Mouse (Mus musculus): Measurements from ENCODE around the gene Slc6a12.

Slc6a12 gene

DNA sequence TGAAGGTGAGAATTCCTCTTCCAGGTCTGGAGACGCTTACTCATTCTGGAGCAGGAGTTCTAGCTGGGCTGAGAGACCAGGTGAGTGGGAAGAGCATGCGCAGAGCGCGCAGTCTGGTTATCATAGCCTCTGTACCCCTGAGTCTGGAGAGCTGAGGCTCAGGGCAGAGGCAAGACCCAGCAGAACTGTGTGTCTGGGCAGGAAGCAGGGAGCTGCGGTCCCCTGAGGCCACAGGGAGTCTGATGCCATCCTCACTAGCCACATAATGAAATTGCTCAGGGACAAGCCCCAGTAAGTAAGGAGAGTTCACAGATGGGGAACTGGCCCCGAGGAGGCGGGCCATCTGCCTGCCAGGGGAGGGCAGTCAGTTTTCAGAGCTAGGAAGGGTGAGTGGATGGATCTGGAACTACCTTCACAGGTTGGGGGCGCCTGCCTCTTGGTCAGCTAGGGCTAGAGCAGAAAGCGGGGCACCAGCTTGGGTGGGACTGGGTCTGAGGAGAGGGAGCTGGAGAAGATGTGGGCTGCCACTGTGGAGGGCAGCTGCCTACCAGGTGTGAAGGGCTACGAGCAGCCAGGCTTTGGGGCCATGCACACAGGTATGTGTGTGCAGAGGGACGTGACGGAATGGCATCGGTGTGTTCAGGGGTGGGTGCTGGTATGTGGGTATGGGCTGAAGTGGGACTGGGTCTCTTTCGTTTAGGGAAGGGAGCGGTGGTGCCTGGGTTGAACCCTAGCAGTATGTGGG is at the start of gene Slc6a12:
TSS of gene Slc6a12 (plus strand) at position 51 of the 745 bp plus-strand sequence.
- in situ Hi-C loops (cut with MboI), result no loop called here

DNA sequence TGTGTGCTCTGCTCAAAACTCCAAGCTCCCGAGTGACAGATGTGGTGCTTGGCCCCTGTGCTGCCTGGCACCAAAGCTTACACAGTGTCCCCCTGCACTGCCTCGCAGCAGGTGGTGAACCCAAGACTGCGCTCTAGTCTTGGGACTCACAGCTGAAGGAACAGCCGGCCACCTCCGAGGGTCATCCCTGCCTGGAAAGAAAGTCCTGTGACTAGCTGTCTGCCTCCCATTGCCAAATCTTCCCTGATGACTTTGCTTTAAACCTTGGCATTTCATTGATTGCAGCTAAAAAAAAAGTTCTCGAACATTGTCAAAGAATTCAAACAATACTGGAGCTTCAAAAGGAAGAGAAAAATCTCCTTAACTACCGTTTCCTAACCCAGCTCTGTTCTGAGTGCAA is 43.6 kb upstream of the Slc6a12 start:
- in situ Hi-C loops (cut with MboI), result no loop called here

DNA sequence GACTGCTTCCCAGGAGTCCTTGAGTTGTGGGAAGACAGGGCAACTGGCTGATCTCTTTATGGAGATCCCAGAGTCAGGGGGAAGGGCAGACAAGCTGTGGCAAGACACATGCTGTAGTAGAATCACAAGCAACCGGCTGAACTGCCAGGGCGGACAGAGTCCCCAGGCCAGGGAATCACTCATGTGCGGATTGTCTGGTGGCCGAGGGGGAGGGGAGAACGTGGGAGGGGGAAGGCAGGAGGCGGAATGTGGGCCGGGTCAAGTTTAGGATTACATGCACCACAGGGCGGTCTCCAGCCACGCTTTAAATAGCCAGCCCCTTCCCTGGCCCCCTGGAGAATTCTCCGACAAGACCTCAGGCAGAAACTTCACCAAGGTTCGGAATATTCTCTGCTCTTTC is 42.9 kb upstream of the Slc6a12 start, which contains the start of gene Slc6a13:
TSS of gene Slc6a13 (plus strand) at position 274 of the 400 bp plus-strand sequence.
- in situ Hi-C loops (cut with MboI), result no loop called here

DNA sequence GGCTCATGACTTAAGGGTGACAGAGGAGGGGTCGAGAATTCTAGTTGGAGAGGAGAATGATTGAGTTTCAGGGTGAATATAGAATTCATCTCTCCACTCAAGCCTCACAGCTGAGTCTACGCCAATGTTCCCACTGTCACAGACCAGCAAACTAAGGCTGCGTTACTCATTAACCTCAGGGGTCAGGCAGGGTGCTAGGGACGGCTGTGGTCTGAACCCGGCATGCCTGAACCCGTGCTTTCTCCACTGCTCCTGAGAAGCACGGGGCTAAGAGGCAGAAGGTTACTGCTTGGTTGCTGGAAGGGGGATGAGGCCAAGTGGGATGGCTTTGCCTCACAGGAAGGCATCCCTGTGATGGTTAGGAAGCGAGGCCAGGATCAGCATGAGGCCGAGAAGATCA is 42.4 kb upstream of the Slc6a12 start:
- in situ Hi-C loops (cut with MboI), result no loop called here

DNA sequence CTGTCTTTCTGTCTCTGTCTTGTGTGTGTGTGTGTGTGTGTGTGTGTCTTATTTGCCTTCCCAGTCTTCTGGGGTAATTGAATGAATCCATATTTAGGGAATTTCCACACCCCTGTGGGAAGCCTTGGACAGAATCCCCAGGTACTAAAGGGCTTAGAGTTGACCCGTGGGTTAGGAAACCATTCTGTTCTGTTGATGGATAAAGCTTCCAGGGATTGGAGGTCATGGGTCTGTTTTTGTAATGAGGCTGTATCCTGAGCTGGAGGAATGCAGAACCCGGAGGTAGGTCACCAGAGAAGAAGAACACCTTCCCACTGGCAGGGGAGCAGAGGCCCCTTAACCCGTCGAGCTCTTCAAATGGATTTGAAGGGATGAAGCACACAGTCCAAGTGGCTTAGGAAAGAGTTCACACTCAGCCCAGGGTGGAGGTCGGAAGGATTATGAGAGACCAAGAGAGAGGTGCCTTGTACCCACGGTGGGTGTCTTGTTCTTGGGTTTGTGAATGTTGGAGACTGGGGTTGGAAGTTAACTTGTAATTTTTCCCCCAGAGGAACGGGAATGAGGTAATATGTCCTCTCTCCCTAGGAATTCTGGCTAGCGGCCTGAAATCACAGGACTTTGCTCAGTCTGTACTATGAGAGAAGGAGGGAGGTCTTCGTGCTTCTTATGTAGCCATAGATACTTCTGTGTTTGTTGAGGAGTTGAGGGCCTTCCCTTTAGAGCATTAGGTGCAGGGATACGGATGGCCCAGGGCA is 39.2 kb upstream of the Slc6a12 start:
- in situ Hi-C loops (cut with MboI), result no loop called here

DNA sequence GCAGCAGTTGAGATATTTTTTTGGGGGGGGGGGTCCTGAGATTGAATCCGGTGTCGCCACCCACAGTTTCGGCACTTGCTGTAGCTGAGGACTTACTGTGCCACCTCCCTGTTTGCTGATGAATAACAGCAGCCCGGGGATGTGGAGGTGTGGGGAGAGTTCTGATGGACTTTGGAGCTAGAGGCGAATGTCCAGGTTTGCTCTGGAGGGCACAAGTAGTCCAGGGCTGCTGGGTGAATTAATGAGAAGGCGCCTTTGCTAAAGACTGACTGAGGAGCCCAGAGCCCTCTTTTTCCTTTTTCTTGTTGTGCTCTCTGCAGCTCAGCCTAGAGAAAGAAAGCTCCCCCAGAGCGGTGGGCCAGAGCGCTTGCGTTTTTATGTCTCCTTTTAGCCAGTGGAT is 38.2 kb upstream of the Slc6a12 start:
- in situ Hi-C loops (cut with MboI), result no loop called here

DNA sequence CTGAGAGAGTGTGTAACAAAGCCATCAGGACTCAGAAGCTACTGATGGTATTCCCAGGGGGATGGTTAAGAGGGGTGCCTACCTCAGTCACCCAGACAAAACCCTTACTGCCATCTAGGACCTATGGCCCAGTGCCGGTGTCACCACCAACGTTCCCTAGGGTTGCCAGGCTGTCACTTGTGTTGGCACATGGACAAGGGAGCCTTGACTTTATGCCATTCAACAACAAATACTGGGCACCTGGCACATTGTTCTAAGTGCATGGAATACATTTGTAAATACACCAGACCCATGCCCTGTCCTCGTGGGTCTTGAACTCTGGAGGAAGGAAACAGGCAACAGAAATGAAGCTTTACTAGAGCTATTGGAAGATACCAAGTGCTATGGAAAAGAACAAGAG is 37.3 kb upstream of the Slc6a12 start:
- in situ Hi-C loops (cut with MboI), result no loop called here

DNA sequence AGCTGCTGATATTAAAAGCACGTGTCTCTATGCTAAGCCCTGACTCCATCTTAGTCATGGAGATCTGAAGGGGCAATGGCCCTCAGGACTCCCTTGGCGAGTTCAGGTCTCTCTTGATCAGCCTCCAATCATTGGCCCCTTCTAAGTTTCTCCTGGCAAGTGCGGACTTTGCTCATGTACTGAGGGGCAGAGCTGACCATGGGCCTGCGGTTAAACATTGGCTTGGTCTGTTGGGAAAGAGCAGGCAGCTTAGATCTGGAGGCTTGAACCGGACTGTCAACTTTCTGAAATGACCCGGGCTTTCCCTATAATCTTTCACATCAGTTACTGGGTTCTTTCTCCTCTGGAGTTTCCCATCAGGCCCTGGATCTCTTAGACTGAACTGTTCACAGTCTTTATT is 31.9 kb upstream of the Slc6a12 start:
- in situ Hi-C loops (cut with MboI), result no loop called here

DNA sequence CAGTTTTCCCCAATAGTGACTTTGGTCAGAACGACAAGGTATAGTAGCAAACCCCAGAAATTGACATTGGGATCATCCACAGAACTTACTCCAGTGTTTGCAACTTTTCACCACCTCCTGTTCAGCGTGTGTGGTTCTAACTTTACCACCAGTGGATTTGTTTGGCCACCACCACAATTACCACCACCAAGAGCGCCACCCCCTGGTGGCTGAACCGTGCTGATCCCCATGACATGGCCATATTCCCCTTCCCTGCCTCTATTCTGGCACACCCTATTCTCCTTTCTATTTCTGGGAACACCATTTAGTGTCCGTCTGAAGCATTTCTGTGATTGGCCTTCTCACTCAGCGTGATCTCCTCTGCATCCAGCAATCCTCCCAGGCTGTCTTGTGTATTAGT is 23.8 kb upstream of the Slc6a12 start:
- in situ Hi-C loops (cut with MboI), result no loop called here

DNA sequence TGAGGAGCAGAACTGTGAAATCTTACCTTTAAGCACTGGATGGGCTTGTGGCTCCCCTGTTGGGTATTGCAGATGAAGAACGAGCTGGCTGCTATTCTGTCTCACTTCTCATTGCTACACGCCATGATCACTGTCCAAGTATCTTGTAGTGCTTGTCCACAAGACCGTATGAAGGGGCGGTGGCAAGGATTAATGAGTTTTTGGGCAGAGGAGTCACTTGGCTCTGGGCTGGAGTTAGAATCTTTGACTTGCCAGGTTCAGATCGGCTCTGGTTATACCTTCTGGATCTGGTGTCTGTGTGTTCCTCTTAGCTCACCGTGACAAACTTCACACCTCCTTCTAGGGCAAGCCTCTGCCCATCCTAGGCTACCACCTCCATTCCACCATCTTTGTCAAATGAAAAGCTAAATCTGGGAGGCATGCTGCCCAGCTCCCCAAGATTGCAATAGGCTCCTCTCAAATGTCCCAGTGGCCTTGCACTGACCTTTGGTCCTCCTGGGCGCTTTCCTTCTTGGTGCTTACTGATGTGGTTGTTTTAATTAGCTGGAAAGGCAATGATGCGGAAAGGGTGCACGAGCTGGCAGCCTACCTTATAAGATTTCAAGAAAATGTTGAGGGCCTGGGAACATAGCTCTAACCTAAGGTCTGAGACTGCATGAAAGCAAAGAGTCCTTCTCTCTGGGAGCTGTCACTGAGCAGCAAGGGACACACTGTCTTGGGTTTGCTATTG is 20.3 kb upstream of the Slc6a12 start:
- in situ Hi-C loops (cut with MboI), result no loop called here

DNA sequence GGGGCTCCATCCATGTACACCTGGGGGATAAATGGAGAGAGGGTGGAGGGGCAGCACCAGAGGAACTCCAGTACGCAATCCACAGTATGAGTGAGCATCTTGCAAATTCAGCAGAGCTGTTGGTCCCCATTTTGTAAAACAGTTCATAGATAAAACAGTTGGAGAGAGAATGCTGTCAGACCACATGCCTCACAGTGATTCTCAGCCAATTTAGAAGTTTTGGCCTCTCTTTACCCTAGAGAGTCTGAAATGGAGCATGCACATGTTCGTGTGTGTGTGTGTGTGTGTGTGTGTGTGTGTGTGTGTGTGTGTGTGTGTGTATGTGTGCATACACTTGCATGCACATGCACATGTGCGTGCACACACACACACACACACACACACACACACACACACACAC is 17.6 kb upstream of the Slc6a12 start:
- in situ Hi-C loops (cut with MboI), result no loop called here

DNA sequence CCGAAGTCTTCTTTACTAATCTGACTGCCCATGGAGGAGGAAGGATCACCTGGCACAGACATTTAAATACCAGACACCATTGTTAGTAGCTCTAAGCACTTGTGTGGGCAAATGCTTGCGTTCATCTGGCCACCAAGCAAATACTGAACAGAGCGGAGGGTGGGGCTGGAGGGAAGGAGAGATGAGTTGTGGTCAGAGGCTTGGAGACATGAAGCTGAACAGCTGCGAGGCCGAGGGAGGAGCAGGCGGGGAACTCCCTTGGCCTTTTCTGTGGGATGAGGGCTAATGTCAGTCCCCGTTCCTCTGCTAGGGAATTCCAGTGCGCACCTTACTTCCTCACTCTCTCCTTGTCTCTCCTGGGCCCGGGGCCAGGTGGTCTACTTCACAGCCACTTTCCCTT is 17.1 kb upstream of the Slc6a12 start:
- in situ Hi-C loops (cut with MboI), result no loop called here

DNA sequence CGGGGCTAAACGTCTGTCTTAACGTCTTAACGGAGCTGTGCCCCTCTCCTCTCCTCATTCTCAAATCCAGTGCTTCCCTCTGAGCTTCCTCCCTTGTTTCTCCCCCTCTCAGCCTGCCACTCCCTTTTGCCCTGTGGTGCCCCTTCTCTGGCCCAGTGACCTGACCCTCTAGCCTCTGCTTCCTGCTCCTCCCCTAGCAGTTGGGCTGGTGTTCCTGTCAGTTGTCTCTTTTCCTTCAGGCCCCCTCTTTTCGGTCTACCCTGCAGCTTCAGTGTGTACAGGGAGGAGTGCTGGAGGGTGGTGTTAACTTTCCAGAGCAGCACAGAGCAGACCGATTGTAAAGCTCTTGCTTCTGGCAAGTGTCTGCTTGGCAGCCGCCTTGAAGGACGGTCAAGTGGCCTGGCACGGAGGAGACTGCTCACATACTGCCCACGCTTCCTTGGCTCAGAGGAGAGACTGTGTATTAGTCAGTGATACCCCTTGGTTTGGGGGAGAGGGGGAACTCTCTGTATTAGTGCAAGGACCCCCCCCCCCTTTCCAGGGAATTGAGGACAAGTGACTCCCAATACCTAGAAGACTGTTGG is 16.3 kb upstream of the Slc6a12 start:
- in situ Hi-C loops (cut with MboI), result no loop called here

DNA sequence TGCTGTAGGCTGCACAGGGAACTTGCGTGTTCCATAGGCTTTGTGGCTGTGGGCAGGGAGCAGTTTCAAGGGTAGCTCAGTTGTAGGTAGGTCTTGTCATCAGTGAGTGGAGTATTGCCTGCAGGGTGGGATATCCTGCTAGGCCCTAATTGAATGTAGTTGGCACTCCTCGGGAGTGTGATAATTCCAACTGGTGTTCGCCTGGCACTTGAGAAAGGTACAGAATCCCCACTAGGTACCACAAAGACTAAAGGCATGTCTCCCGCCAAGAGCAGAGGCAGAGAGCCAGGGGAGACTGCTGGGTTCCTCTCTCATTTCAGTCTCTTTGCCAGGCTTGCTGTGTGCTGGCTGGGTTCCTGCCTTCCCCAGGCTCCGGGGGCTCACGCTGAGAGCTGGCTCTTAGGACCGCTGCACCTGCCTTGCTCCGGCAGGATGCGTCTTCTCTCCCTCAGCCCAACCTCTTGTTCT is 14.4 kb upstream of the Slc6a12 start:
- in situ Hi-C loops (cut with MboI), result no loop called here

DNA sequence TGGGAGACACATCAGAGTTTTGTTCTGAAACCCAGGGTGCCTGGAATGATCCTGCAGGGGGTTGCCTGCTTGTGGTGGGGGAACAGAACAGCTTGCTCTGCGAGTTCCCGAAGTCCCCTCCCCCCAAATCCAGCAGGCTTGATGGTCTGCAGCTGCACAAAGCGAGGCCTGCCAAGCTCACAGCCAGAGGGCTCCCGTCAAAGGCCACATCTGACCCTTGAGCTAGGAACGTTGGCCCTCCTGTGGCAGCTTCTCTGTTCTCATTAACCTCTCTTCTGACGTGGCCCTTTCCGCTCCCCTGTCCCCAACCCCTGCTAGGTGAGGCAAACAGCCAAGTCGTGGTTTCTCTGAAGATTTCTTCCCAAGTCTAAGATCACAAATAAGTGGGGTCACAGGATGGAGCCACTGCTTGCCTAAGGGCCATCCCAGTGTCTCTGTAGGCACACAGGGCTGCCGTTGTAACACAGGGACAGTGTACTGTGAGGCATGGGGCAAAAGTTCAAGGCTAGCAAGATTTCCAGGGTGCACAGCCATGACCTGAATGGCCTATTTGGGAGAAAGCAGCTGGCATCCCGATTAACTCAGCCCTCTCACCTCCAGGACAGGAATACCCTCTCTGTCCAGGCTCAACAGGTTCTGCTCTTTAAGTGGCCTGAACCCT is 12.9 kb upstream of the Slc6a12 start:
- in situ Hi-C loops (cut with MboI), result no loop called here

DNA sequence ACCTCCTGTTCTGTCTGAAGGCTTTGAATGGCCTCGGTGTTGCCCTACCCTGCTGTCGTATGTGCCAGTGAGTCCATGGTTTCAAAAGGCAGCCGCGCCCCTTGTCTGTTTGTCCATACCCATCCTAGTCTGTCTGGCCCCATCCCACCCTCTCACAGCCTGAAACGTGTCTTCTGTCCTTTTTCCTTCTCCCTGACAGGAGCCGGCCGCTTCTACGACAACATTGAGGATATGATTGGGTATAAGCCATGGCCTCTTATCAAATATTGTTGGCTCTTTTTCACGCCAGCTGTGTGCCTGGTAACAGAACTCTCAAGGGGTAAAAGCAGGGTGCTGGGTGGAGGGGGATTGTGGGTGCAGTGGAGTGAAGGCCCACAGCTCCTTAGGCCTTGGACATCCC is 7.0 kb upstream of the Slc6a12 start:
- in situ Hi-C loops (cut with MboI), result no loop called here

DNA sequence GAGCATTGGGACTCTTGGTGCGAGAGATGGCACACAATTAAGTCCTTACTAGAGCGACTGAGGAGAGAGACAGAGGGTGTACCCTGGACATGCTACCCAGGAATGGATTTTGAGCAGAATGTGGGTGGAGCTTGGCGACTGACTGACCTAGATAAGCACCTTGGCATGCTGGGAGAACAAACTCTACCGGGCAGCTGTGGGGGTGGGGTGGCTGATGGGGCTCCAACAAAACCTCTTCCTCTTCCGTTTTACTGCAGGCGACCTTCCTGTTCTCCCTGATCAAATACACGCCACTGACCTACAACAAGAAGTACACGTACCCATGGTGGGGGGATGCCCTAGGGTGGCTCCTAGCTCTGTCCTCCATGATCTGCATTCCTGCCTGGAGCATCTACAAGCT is 6.3 kb upstream of the Slc6a12 start:
- in situ Hi-C loops (cut with MboI), result no loop called here

DNA sequence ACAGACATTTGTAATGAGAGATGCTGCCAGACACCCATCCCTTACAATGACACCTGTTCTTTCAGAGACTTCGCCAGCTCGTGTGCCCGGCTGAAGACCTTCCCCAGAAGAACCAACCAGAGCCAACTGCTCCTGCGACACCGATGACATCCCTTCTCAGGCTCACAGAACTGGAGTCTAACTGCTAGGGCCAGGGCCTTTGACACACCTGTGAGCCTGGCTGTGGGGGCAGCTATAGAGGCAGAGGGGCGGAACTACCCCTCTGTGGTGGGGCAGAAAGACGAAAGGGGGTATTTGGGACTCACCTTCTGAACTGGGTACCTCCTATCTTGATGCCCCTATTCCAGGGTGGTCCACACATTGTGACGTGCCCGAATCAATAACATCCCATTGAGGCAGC is 5.6 kb upstream of the Slc6a12 start:
- in situ Hi-C loops (cut with MboI), result no loop called here

DNA sequence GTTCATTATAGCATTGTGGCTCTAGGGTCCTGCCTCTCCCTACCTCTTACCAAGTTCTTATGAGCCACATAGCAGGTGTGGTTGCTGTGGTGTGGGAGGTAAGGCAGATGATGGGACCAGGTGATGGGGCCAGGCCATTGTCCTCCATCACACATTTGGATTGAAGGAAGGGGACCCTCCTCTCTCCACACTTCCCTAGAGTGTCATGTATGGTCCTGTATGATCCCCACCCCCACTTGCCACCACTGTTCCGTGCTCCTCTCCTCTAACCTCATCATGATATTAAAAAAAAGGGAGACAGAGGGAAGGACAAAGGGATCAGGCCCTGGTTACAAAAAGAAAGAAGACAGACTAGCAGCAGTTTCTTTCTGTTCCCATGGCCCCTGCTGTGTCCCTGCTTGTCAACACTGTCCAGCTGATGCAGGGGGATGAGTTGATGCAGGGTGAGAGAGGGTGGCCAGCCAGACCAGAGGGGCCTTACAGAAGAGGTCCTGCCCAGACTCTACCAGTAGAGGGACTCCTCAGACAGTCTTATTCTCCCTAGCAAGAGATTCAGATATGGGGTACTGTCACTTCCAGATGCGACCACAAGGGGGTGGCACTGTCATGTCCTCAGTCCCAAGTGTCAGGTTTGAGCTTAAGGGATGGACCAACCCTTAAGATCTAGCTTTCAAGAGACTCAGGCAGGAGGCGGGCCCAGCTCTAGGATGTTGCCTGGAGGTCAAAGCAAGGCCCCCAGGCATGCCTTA is 4.9 kb upstream of the Slc6a12 start:
- in situ Hi-C loops (cut with MboI), result no loop called here

DNA sequence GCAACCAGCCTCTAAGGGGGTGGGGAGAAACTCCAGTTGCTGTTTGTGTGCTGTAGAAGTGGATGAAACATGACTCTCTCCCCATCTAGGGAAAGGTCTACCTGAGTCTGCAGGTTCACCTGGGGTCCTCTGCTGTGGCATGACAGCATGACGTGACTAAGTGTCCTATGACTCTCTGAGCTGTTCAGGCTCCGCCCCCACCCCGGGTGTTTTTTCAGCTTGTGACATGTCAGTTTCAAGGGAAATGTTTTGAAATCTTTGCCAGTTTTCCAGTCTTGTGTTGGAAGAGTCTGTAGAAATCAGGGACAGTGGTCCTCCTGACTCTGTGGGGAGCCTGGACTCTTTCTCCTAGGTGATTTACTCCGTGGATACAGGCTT is 4.4 kb upstream of the Slc6a12 start:
- in situ Hi-C loops (cut with MboI), result no loop called here

DNA sequence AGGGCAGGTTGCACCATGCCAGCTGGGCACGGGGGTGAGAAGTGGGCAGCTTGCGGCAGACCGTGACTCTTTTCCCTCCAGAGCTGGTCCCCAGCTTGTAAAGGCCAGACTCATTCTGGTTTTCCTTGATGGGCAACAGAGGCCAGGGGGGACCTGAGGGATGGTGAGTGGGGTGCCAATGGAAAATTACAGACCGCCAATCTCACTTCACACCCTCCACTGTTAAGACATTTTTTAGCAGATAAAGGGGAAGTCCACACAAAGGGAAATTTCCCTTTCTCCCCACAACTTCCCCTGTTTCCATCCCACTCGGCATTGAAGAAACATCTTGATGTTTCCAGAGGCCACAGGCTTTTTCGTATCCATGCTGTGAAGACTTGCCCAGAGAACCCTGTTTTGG is 1.2 kb upstream of the Slc6a12 start:
- in situ Hi-C loops (cut with MboI), result no loop called here
